Mouse (Mus musculus) lung, adult 18-20 months (tissue): ENCODE data around the gene Sema6d.

Source experiments
- DNase-seq, 2 experiments: peaks; one replicate each; pipeline ENCODE4 v3.0.0; 2022; ENCODE audit warnings: mixed read lengths in 2 of 2

Sema6d gene

DNA sequence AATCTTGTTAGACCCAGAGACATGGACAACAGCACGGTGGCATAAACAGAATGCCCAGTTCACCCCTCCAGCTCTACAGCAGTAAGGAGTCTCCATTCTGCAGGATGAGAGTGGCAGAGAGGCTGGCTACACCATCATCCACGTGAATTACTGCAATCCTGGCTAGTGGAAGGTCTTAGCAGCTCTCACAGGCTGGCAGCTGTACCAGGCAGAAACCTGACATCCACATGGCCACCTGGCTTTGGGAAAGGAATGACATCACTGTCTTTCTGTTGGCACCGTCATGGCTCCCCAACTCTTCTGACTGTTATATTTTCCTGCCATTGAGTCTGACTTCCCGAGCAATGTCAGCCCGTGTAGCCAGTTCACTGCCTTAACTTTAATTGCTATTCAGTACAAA, 474.0 kb downstream of the Sema6d start:
- no peak for DNase-seq

DNA sequence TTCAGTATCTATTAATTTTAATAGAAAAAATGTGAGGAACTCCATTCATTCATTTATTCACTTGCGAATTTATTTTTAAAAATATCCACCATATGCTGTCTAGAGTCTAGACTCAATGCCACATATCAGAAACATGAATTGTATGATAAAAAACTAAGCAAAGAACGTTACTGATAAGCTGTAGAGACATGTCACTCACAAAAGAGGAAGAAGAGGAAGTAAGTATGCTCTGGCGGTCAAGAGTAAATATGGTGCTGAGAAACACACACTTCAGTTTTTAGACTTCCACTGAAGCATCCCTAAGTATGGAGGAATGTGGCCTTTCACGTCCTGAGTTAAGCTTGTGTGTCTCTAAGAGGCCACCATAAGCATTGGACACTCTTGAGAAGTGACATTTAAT, 484.0 kb downstream of the Sema6d start:
- no peak for DNase-seq

DNA sequence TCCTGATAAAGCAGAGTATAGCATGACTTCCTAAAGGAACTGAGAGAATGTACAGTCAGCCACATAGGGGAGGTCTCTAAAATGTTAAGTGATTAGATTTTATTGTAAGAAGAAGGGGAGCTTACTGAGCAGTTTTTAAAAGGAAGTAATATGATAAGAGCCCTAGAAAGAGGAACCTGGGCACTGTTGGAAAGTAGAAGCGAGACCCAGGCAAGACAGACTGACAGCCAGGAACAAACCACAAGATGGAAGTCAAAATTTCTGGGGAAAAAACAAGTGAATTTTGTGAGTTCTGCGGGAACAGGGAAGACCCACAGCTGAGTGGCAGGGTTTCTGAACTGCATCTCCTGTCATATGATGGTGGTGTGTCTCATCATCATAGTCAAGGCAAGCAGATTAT, 486.3 kb downstream of the Sema6d start:
- no peak for DNase-seq

DNA sequence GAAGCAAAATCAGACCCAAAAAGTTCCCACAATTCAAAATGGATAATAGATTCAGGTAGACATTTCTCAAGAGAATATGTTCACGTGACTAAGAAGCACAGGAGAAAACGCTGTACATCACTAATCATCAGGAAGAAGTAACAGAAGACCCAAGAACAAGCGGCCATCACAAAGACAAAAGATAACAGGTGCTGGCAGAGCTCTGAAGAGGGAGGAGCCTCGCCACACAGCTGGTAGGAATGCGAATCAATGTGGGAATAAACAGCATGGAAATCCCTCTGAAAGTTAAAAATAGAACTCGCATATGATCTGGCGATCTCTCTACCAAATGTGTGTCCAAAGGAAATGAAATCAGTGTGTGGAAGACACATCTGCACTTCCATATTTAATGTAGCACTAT, 493.8 kb downstream of the Sema6d start:
- DNase-seq: no peak

DNA sequence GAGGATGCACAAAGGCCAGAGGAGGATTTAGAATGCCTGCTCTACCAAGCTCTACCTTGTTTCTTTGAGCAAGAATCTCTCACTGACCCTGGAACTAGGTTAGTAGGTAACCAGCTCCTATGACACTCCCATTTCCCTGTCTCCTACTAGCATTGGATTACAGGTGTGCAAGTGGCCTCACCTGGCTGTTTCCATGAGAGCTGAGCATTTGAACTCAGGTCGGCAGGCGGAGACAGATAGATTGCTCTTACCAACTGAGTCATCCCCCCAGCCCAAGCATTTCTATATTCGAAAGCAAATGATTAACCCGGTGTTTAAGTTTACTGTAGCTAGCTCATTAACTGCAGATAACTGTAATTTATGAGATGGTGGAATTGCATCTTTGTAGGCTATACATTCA, 503.0 kb downstream of the Sema6d start:
- DNase-seq: no peak

DNA sequence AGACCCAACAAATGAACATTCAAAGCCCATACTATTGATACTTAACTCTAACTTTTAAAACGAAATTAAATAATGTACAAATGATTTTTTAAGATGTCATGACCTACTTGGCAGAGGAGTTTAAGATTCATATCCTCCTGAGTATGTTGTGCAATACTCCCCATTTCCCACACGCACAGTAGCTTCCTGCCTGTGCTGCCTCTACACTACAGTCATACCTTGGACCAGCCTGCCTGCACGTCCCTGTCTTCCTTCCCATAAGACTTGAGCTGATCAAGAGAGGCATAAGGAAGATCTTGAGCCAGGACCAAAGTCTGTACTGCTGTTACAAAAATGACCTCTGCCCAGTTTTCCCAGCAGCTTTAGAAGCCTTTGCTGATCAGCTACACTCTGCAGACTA, 509.2 kb downstream of the Sema6d start:
- no peak for DNase-seq

DNA sequence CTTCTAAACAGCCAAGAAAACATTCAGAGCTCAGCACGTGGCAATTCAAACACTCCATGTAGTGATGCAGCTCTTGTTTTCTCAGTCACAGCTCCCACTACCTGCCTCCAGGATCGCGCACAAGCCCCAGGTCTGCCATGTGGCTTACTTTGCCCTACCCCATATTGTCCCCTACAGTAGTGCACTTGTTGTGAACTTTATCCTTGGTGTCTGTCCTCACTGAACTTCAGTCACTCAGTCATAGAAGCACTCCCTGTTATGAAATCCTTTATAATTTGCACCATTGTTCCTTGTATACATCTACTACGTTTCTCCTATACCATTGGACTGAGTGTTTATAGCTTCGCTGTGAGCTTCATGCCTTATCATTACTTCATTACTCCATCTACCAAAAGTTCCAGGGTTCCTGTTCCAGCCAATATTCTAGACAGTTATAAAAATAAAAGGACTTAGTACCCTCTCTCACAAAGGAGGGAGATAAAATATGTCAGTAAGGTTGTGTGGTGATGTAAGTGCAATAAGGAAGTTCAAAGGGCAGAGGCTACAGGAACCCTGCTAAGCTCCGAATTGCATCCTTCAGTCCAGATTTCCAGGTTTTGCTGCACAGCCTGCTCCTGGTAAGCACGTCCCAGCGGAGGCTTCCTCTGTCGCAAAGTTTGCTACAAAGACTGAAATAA, 512.1 kb downstream of the Sema6d start:
- no peak for DNase-seq

DNA sequence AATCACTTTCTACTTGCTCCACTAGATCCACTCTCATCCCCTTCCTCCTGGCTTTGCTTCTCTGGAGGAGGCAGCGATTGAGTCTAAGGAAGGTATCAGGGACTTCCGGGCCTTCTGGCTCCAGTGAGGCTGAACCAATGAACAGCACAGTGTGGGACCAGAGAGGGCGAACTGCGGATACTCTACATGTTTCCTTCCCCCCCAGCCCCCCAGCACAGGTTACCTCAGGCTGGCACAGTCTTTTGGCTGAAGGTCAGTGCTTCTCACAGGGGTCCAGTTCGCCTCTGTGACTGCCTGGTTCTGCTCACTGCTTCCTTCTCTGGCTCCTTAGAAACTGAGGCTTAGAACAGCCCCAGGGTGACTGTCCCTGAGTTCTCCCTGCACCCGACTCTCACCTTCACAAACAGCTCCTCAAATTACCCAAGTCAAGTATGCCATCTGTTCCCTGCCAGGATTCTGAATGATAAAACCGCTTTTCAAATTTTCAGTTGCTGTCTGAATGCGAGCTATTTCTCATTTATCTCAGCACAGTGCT, 512.7 kb downstream of the Sema6d start:
- DNase-seq: no peak

DNA sequence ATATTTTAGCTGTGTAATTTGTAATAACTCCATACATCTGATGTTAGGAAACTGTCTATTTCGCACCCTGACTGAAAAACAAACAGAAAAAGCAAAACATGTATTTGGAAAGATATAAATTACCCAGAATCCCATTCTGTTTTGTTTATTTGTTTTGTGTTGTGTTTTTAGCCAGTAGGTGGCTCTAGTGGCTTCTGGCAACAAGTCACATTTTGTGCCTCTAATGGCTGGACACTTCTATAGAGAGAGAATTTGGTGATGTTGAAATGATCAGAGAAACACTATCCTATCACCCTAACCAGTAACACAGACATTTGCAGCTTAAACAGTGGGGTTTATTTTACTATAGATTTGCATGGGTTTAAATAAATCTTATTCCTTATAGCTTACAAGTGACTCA, 515.6 kb downstream of the Sema6d start:
- DNase-seq: no peak

DNA sequence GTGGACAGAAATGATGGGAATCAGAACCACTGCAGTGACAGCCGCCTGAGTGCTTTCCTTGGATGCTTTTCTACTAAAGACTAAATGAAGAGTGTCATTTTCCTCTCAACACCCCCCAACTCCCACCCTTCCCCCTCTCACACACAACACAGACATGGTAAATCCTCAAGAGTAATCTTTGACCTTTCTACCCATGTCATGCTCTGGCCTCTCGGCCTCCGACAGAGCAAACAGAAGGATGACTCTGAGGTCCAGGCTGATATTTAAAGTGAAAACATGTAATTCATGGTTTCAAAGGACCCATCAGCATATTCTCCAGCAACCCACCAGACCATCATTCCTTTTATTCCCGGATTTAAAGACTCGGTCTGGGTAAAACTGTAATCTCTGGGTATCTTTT, 518.2 kb downstream of the Sema6d start:
- no peak for DNase-seq

DNA sequence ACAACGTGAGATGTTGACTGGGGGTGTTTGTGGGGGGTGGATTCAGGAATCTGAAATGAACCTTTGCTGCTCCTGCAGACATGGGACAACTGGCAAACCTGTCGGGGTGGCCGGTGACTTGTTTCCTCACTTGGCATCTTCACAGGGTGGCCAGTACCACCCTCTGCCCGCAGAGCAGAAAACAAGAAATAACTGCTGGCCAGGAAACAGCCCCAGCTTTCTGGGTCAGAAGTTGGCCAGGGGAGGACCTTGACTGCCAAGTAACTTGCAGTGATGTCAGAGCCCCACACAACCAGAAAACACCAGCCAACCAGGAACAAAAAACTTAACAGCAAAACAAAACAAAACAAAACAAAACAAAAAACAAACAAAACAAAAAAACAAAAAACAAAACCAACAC, 518.8 kb downstream of the Sema6d start:
- peak; percentile 44 to 50 for DNase-seq

DNA sequence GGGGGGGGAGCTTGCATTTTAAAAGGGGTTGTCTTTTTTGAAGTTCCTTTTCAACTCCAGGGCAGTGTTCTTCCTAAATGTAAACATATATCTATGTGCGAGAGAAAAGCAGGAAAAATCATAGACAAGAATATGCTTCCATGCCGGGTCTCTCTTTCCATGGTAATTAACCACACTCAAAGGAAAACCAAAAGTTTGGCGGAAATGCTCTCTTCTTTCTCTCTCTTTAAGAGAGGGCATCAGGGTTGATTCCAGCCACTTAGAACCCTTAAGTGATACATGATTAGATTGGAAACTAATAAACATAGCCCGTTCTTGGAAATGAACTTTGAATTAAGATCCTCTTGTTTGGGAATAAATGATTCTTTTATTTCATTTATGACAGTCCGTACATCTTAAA, 519.2 kb downstream of the Sema6d start:
- DNase-seq: no peak

DNA sequence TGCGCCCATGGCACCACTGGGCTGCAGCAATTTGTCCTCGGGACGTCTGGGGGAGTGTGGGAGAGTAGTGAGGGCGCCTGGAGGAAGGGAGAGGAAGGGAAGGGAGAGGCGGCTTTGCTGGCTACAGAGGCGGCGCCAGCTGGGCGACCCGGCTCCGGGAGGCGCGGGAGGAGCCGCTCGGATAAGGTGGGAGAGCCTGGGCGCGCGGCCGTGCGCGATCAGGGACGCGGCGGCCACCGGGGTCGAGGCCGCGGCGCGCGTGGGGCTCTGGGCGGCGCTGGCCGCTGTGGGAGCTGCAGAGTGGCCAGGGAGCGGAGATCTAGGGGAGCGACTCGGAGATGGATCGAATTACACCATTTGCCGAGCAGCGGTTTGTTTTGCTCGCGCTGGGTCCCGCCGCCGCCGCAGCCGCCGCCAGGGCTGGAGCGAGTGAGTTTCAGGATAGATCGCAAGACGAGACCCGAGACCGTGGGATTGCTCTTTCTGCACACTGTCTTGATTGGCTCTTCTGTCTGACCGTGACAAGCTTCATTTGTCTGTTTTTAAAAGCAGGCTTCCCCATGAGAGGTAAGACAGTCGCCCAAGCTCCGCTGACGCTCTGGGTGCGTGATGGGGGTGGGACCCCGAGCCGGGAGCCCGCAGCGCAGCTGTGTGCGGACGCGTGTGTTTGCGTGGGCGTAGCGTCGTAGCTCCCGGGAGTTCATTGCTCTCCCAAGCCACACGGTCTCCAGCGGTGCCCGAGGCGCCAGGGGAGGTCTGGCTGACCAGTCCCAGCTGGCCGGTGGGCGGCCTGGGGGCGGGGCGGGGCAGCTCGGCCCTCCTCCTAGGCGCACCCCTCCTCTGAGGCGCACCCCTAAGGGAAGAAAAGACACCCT, 520.2 kb downstream of the Sema6d start:
- peak; percentile 92 to 93 for DNase-seq

DNA sequence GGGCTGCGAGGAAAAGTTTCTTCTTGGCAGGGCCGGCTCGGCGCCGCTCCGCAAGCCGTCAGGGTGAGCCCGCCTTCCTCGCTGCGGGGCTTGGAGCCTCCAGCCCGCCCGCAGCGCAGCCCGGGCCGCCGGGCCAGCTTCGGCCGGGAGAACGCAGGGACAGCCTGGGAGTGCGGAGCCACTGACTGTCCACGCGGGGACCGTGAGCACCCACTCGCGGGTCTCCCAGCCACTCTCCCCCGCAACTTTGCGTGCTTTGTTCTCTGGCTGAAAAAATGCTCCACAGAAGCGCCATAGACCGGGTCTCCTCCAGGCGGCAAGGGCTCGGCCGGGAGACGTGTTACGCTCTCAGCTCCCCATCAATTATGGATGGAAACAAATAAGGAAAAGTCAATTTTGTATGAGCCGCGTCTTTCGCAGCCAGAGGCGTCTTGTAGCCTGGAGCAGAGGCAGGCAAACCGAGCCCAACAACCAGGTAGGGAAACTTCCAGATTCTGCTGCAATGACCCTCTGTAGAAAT, 520.9 kb downstream of the Sema6d start:
- no peak for DNase-seq

DNA sequence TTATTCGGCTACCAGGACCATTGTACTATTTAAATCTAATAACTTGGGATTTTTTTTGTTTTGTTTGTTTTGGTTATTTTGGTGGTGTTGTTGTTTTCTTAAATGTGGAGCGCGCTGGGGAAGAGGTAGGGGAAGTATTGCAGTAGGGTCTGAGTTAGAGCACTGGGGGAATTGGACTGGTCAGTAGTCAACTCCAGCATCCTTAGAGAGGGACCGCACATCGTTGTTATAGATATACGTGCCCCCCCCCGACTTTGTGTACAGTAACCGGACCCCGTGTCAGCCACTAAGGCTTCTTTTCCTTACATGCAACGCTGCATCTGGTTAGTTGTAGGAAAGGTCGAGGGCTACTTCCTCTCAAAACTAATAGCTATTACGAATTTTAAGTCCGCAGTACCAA, 521.5 kb downstream of the Sema6d start:
- no peak for DNase-seq

DNA sequence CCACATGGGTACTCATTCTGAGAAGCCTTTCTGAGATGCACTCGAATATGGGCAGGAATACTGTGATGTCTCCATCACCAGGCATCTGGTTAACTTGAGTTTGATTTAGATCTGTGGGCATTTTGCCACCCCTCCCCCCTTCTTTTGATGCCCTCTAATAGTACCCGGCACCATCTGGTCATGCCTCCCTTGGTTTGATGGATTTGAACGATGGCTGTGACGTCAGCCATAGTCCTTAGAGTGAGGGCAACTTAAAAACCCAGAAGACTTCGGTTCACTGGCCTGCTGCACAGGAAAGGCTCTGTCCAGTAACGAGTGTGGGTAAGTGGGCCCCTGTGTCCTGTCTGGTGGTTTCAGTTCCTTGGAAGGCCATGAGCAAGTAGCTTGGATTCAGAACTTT, 522.5 kb downstream of the Sema6d start:
- DNase-seq: no peak

DNA sequence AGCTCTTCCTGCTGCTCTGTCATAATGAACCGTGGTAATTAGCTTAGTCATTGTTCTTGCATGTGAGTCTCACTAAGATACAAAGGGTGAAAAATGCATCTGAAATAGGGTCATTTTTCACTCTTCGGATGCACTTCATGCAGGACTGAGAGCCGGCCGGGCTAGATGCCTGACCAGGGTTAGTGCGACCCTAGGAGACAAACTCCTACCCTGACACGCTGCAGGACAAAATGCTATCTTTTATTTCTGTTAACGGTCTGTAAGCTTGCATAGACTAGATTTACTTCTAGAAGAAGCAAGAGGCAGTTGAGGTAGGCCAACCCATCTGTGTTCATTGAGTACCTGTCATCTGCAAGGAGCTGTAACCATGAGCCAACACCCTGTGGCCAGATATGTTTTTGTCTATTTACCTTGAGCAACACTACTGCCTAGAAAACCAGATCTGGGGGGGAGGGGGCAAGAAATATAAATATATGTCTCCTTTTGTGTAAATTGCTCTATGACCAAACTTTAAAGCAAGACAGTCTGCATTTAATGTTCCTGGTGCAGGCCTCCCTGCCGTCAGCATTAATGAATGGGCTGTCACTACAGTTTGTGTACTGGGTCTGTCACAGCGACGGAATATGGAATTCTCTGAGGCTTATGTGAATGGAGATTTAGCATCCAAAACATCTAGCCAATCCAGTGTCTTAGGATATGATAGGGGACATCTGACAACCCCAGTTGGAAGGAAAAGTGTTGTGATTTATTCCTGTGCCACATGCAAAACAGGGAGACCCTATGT, 523.1 kb downstream of the Sema6d start:
- DNase-seq: no peak

DNA sequence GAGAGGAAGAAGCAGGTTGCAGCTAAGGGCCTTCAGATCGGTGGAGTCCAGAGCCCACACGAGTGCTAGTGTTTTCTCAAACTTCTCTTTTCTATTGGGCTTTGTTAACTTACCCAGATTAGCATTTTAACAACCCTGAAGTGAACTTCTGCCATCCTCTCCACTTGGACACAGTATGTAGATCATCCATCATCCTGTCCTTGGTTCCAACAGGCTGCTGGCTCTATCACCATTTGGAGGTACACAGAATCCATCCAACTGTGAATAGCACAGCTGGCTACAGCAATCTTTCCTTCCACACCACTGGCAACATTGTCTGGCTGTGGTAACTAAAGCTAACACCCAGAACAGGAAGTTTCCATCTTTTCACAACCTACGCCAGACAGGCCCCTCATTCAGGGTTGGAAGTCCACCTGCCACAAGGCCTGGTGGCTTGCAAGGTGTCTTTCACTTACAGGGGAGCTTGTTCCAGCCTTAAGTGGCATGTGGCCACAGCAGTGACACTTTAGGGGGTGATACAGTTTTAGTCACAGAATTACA, 524.0 kb downstream of the Sema6d start:
- no peak for DNase-seq

DNA sequence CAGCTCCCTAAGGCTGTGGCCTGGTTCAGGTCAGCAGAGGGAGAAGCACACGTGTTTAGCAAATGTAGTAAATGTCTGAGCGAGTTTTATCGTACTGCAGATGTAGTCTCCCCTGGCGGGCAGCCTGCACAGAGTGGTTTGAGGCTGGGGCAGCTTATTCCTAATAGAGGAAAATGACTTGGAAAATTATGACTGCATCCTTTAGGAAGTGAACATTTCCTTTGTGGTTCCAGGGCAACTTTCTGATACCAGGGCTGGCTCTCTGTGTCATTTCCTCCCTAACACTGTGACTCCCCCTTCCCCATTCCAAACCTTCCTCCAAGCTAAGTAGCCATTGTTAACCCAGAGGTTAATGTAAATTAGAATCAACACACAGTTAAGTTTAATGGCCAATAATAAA, 527.0 kb downstream of the Sema6d start:
- no peak for DNase-seq

DNA sequence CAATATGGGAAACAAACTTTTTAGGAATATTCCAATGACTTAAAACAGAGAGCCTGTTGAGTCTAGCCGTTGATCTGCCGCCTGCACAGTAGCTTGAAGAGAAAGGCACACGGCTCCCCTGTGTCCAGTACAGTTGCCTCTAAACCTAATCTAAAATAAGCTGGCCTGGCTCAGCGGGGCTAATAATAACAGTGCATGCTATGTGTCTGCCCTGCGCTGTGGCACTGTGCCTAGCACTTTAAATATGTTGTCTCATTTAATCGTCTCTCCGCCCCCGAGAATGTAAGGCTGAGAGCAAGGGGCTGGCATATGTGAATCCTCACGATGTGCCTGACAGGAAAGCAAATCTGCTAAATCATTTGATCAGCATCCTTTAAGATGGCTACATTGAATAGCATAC, 527.7 kb downstream of the Sema6d start:
- no peak for DNase-seq

DNA sequence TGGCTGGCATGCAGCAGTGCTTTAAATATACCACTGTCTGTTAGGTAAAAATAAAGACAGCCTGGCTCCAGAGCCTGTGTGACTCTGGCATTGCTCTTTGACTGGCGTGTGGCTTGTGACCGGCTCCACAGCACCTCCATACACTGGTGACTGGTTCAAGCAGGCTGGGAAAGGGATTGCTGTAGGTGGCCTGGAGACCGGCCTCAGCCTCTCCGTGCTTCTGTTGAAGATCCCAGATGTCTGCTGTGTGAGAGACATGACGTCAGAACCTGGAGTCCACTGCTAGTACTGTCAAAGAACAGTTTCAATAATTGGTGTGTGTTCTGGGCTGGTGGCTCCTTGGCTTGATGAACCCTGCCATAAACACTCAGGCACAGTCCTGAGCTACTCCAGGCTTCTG, 528.3 kb downstream of the Sema6d start:
- no peak for DNase-seq

DNA sequence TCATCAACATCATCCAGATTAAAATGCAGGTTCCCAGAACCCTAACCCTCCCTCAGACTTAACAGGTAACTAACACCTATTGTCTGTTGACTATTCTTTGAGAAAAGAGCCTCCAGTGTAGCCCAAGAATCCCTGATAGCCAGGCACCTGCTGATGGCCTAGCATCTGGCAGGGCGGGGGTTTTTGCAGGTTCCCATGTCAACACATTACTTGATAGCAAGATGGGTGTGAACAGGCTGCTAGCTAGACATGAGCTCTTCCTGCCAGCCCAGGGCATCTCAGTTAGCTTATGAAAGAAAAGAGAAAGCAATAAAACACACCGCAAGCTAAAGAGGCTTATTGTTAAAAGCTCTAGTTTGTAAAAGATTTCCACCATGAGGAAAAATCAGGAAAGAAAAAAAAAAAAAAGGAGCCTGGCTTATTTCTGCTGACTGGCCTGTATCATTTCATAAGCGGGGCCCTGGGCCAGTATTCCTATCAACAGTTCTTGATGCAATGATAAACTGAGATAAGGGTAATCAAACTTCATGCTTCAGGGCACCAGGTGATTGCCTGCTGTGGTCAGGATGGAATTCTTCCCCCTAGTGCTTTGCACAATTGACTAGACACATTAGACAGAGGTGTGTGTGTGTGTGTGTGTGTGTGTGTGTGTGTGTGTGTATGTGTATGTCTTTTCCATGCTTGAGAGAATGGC, 528.9 kb downstream of the Sema6d start:
- DNase-seq: no peak
